Mouse (Mus musculus) adrenal gland, adult 18-20 months (tissue): ENCODE data around the gene Cmtm1. TPM values are rescaled to one million over a fixed set of nuclear protein-coding genes. Genes with fewer than 3 reads are reported as not detected.

Experiments used
- DNase-seq, 2 experiments: peaks; one replicate each; pipeline ENCODE4 v3.0.0; 2021 to 2022; ENCODE audit warnings: low spot score in 2 of 2
- total RNA-seq, 2 experiments: library from RNA; stranded (reverse); gene quantifications; 1 replicate in 1 of 2; 2 replicates in 1 of 2; pipeline ENCODE4 v1.2.3; 2021

Cmtm1 gene
- total RNA-seq, 2 experiments from 2014 or later, result 0.19 to 0.46 TPM

DNA sequence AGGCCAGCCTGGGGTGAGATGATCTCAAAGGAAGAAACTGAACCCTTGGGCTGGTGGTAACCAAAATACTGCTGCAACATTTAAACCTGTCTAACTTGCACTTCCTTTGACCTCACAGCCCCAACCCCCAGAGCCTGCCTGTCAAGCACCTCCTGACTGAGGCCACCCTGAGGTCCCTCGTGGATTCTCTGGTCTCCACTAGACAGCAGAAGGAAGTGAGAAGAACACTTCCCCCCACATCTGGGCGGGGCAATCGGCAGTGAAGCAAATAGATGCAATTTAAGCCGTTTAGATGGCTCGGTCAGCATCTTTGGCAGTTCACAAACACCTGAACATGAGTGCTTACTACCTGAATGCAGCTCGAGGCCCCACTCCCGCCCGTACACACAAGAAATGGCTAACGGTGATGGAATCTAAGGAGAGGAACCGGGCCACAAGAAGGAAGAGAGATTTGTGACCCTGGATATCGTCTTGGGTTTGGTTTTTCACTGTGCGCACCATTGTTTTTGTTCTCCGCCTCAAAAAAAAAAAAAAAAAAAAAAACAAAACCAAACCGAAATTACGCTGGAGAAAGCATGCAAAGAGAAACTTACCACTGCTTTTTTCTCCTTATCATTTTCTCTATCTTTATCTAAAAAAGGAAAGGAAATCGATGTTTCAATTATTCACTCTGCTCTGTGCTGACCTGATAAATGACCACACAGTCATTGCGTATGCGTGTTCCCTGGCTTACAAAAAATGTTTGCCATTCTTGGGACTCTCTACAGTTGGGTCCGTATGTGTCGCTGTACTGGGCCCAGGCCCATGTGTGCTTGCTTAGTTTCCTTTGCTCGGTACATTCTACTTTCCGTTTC lies 62.7 kb downstream of the Cmtm1 start:
- no peak for DNase-seq

DNA sequence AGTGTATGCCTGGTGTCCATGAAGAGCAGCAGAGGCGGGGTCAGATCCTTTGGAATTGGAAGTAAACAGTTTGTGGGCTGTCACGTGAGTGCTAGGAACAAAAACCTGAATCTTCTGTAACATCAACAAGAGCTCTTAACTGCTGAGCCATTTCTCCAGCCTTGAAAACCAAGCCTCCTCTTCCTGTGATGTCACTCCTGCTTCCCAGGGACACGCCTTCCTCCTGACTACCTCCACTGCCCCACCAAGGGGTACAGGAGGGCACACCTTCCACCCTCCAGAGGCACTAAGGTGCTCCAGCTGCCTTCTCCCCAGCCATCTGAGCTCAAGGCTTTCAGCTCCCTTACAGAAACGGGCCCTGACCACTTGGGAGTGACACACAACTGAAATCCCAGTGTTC lies 63.3 kb downstream of the Cmtm1 start:
- no peak for DNase-seq

Other genes with a start within 250 kb of the Cmtm1 start
- gene Cdh5, start 208.5 kb downstream of the Cmtm1 start, total RNA-seq, result 10 to 100 TPM; 33.9 to 41.2 TPM
- 10 to 100 TPM in 1 of 2 experiments, 1 to 10 TPM in 1; 6.3 to 12.0 TPM for gene Bean1, start 139.7 kb downstream of the Cmtm1 start, total RNA-seq
- 10 to 100 TPM; 69.6 to 72.9 TPM for gene Tk2, start 61.6 kb downstream of the Cmtm1 start, total RNA-seq
- gene Cklf, start 59.3 kb downstream of the Cmtm1 start, total RNA-seq, result 10 to 100 TPM; 66.6 to 78.6 TPM
- gene Cmtm2a, start 17.0 kb downstream of the Cmtm1 start, total RNA-seq, result 1 to 10 TPM in 1 of 2 experiments, under 1 TPM in 1; 0.46 to 1.9 TPM
- not detected for gene Gm45711, start 64 bp downstream of the Cmtm1 start, total RNA-seq
- not detected for gene Gm11020, start 11.4 kb upstream of the Cmtm1 start, total RNA-seq
- under 1 TPM in 1 of 2 experiments, not detected in 1; 0.45 TPM for gene Cmtm2b, start 12.1 kb upstream of the Cmtm1 start, total RNA-seq
- 10 to 100 TPM; 54.4 to 77.9 TPM for gene Cmtm3, start 29.3 kb upstream of the Cmtm1 start, total RNA-seq
- gene Cmtm4, start 85.7 kb upstream of the Cmtm1 start, total RNA-seq, result 10 to 100 TPM; 39.6 to 44.5 TPM
- 100 to 1,000 TPM; 113 to 159 TPM for gene Dync1li2, start 132.9 kb upstream of the Cmtm1 start, total RNA-seq
- under 1 TPM in 1 of 2 experiments, not detected in 1; 0.19 TPM for gene Terb1, start 199.8 kb upstream of the Cmtm1 start, total RNA-seq
- gene Nae1, start 224.5 kb upstream of the Cmtm1 start, total RNA-seq, result 10 to 100 TPM; 31.2 to 38.1 TPM
- gene Car7, start 224.5 kb upstream of the Cmtm1 start, total RNA-seq, result 1 to 10 TPM; 1.6 to 3.1 TPM